In genomic region chr1:104652405-104652804, GRCm38 (mm10) we compare ENCODE assay signal across 14 mouse cellular contexts.
DNase-seq lines count a peak whose midpoint lies in the region; ATAC-seq and TF ChIP-seq lines count a peak whose summit lies in the region.
"Had no signal": no experiment of that assay in that cellular context is flagged by ENCODE, and none has a peak within 500 bp of the region (broad histone marks: within the 10 kb centered on the region; RNA-seq: fewer than 3 reads in every experiment).

No protein-coding gene starts in this region.

- H3K27me3 ChIP-seq in lung, embryonic 14.5 days (ENCODE audit: insufficient read depth, low read length), result no peaks in the 10 kb centered on the region
- no peaks in the 10 kb centered on the region for H3K27me3 ChIP-seq in forebrain, embryonic 12.5 days
- H3K27me3 ChIP-seq in hindbrain, embryonic 13.5 days, result no peaks in the 10 kb centered on the region
- H3K27me3 ChIP-seq: liver, embryonic 12.5 days had no signal

- no peak overlapping the region for H3K27ac ChIP-seq in lung, embryonic 14.5 days (ENCODE audit: low read depth)
- H3K27ac ChIP-seq in forebrain, embryonic 12.5 days, result no peak overlapping the region
- no peak overlapping the region for H3K27ac ChIP-seq in hindbrain, embryonic 13.5 days
- H3K27ac ChIP-seq: gastrocnemius, adult 2 months; liver, embryonic 12.5 days had no signal

- WGBS in lung, embryonic 14.5 days, result 52% methylated on average over 1 of the region's 1 CpGs
- WGBS in forebrain, embryonic 12.5 days, result 18% methylated on average over 1 of the region's 1 CpGs
- 26% methylated on average over 1 of the region's 1 CpGs for WGBS in hindbrain, embryonic 13.5 days

- ATAC-seq in frontal cortex, adult (ENCODE audit: low TSS enrichment), result peak; percentile 57
- no peak for ATAC-seq in lung, embryonic 14.5 days (ENCODE audit: insufficient read depth)
- ATAC-seq in forebrain, embryonic 12.5 days (ENCODE audit: low FRiP score), result 0 out of 2 replicates have a peak, but pooled peaks have one; percentile 4
- 0 out of 2 replicates have a peak, but pooled peaks have one; percentile 24 for ATAC-seq in hindbrain, embryonic 13.5 days (ENCODE audit: low FRiP score)
- ATAC-seq: liver, embryonic 12.5 days had no signal

- no peak overlapping the region for H3K9ac ChIP-seq in lung, embryonic 14.5 days
- no peak overlapping the region for H3K9ac ChIP-seq in forebrain, embryonic 12.5 days
- no peak overlapping the region for H3K9ac ChIP-seq in hindbrain, embryonic 13.5 days
- H3K9ac ChIP-seq: liver, embryonic 12.5 days had no signal

- no peak for TF ChIP-seq CTCF in lung, embryonic 14.5 days (IDR thresholded peaks at IDR 0.05; ENCODE audit: low read depth)

- no peaks in the 10 kb centered on the region for H3K9me3 ChIP-seq in lung, embryonic 14.5 days (ENCODE audit: low read depth, low read length)
- H3K9me3 ChIP-seq in forebrain, embryonic 12.5 days, result no peaks in the 10 kb centered on the region
- no peaks in the 10 kb centered on the region for H3K9me3 ChIP-seq in hindbrain, embryonic 13.5 days
- H3K9me3 ChIP-seq: liver, embryonic 12.5 days had no signal

- H3K4me1 ChIP-seq in lung, embryonic 14.5 days (ENCODE audit: insufficient read depth), result no peaks in the 10 kb centered on the region
- H3K4me1 ChIP-seq in forebrain, embryonic 12.5 days, result peaks cover 11% of the 10 kb centered on the region
- no peaks in the 10 kb centered on the region for H3K4me1 ChIP-seq in hindbrain, embryonic 13.5 days (replicated peaks)
- H3K4me1 ChIP-seq: liver, embryonic 12.5 days had no signal

- no peak for DNase-seq in frontal cortex, postnatal 36 days (ENCODE audit: low spot score in 2 of 2)
- peak; percentile 19 for DNase-seq in lung, embryonic 14.5 days
- DNase-seq in lung, postnatal 25 days (ENCODE audit: low spot score), result no peak
- no peak for DNase-seq in thymus, postnatal 14 days
- no peak for DNase-seq in thymus, postnatal 10 days (ENCODE audit: low spot score in 2 of 2)
- DNase-seq: gastrocnemius, adult 2 months; heart, adult 18-20 months; kidney, adult 9 months; right cerebral cortex, postnatal 4 days; thymus, adult 2 months had no signal

- H3K4me2 ChIP-seq in lung, embryonic 14.5 days, result no peak overlapping the region
- no peak overlapping the region for H3K4me2 ChIP-seq in forebrain, embryonic 12.5 days
- no peak overlapping the region for H3K4me2 ChIP-seq in hindbrain, embryonic 13.5 days
- H3K4me2 ChIP-seq: liver, embryonic 12.5 days had no signal

- no peak overlapping the region for H3K4me3 ChIP-seq in lung, embryonic 14.5 days (ENCODE audit: low read depth, low read length)
- no peak overlapping the region for H3K4me3 ChIP-seq in forebrain, embryonic 12.5 days (replicated peaks)
- no peak overlapping the region for H3K4me3 ChIP-seq in hindbrain, embryonic 13.5 days
- H3K4me3 ChIP-seq: gastrocnemius, adult 2 months; liver, embryonic 12.5 days had no signal

- H3K36me3 ChIP-seq in lung, embryonic 14.5 days (ENCODE audit: insufficient read depth), result no peaks in the 10 kb centered on the region
- no peaks in the 10 kb centered on the region for H3K36me3 ChIP-seq in forebrain, embryonic 12.5 days (replicated peaks)
- H3K36me3 ChIP-seq in hindbrain, embryonic 13.5 days, result no peaks in the 10 kb centered on the region
- H3K36me3 ChIP-seq: liver, embryonic 12.5 days had no signal
